Mouse (Mus musculus) neutrophil, adult 5-6 weeks (primary cell): ENCODE data around the gene Mprip. TPM values are rescaled to one million over a fixed set of nuclear protein-coding genes. Genes with fewer than 3 reads are reported as not detected.

Experiments used
- ATAC-seq: fragments of 151-379, 151-347 bp; 2 replicates; pipeline ENCODE4 v1.8.0; 2017; ENCODE audit warnings: mild to moderate bottlenecking, moderate TSS enrichment; ENCODE audit not compliant: insufficient number of reproducible peaks, poor library complexity, low FRiP score, severe bottlenecking; ENCODE audit errors: extremely low read depth
- total RNA-seq: library from RNA; stranded (forward); fragments of 200-1000 nt; gene quantifications from 2 replicates; pipeline ENCODE4 v1.2.3, GENCODE M21; 2017

Gene Mprip
- total RNA-seq, 1 experiment from 2014 or later = 72.9 TPM

DNA sequence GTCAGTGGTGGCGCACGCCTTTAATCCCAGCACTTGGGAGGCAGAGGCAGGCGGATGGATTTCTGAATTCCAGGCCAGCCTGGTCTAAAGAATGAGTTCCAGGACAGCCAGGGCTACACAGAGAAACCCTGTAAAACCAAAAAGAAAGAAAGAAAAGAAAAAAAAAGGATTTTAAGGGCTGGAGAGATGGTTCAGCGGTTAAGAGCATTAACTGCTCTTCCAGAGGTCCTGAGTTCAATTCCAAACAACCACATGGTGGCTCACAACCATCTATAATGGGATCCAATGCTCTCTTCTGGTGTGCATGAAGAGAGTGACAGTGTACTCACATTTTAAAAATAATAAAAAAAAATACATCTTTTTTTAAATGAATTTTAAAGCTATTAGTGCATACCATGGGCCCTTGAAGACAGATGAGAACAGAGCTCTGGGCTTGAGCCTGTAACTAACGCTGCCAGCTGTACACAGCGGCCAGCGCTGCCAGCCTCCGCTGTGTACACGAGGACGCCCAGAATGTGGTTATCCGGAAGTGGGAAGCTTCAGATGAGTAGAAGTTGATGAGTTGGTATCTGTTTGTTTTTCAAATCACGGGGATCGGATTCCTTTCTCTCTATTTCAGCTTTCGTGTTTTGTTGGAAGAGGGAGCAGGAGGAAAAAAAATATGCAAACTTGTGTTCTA lies 149.5 kb downstream of the Mprip start:
- ATAC-seq = no peak

DNA sequence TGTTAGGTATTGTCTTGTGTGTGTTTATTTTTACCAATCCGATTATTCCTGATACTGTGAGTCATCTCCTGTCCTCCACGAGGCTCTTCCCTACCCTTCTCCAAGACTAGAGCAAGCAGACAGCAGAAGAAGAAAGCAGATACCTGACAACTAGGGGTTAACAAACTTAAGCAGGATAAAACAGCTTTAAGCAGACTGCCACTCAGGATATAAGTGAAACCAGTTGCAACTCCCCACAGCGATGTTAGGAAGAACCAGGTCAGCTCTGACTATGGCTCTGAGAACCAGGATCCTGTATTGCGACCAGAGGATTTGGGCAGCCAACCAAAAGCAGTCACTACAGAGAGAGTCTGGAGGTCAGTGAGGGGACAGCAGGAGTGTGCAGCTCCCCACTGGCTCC lies 150.1 kb downstream of the Mprip start:
- no peak for ATAC-seq

DNA sequence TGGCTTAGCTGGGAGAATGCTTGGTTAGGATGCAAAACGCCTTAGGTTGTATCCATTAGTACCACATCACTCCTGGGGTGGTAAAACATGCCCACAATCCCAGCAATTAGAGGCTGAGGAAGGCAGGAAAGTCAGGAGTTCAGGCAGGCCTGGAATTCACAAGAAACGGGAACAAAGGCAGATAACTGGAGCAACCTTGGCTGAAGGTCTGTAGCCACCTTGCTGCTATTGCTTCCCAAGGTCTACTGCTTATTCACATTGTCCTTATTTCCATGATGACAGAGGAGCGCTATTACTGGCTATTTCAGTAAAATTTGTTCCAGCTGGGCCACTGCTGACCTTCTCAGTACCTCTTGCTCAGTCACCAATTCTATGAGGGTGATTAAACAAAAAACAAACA lies 152.2 kb downstream of the Mprip start:
- ATAC-seq = no peak

DNA sequence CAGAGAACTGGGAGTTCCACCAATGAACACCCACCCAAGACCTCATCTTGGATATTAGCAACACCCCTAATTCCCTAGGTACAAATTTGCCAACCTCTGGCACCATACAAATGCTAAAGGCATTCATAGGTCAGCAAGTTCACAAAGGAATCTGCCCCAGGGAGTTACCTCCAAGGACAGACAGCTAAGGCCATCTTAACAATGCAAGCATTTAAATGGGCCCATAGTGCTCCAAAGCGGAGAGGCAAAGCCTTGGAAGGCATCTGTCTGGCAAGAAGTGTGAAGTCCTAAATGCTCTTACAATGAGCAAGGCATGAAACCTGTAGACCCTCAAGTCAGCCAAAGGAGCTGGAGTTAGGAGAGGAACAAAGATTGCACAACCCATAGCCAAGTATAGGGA lies 153.2 kb downstream of the Mprip start:
- no peak for ATAC-seq

DNA sequence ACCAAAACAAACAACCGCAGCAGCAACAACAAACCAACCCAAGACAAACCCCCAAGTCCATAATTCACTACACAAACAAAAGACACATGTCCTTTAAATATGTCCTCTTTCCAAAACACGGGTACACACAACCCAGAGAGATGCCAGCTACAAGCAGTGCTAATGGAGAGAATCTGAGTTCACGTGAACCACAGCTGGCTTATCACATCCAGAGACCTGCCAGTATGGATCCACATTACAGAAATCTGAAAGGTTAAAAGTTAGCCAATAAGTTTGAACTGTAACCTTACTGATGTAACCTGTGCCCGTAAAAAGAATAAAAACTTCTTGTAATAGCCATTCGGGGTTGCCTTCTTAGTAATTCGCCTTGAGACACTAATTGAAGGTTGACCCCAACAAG lies 153.8 kb downstream of the Mprip start:
- ATAC-seq = no peak

DNA sequence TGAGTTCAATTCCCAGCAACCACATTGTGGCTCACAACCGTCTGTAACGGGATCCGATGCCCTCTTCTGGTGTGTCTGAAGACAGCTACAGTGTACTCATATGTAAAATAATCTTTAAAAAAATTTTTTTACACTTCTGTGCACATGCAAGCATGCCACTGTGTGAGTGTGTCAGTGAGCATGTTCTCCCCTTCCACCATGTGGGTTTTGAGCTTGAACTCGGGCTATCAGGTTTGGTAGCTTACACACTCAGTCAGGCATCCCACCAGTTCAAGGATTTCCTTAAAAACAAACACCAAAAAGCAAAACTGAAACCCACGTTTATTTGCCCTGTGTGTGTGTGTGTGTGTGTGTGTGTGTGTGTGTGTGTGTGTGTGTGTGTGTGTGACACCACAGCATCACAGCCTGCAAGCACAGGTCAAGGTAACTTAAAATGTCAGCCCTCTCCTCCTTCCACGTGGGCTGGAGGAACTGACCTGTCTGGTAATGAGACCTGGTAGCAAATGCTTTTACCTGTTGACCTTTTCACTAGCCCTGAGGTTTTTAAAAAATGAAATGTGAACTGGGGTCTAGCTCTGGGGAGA lies 154.5 kb downstream of the Mprip start:
- ATAC-seq = no peak

DNA sequence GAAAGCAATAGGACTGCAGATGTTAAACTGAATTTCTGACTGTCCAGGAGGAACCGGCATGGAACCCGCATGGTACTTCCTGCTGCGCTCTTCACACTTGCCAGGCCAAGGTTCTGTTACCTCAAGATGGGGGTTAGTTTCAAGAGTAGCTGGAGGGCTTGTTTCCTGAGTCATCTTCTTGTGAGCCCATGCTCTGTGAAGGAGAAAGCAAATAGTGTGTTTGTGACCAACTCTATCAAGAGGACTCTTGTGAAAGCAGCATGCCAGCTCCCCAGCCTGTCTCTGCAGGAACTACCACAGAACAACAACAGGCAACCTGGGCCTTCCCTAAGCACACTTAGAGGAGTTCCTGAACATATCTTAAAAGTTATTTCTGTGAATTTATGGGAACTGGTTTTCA lies 156.8 kb downstream of the Mprip start:
- no peak for ATAC-seq

DNA sequence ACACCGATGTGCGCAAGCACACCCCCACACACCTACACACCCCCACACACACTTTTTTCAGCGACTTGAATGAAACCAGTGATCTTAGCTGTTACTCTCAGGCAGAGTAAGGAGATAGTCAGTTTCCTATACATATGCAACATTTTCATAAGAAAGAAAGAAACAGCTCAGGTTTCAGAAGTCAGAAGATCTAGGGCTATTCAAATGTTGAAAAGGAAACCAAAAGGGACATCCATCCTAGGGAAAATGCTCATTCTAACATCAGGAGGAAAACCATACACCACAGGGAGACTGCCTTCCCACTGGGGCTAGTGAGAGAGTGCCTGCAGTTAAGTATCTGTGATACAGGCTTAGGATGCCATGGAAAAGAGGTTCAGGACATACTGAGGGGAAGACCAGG lies 160.5 kb downstream of the Mprip start:
- no peak for ATAC-seq

Other genes starting within 250 kb of the Mprip start
- 10.4 and 11.2 TPM in 2 replicates for gene Jmjd4, start 211.3 kb upstream of the Mprip start, total RNA-seq
- gene Snap47, start 210.1 kb upstream of the Mprip start, total RNA-seq = 6.3 and 6.9 TPM in 2 replicates
- gene Zfp867, start 188.8 kb upstream of the Mprip start, total RNA-seq = 2.7 and 4.4 TPM in 2 replicates
- 9.2 and 14.0 TPM in 2 replicates for gene Zkscan17, start 134.6 kb upstream of the Mprip start, total RNA-seq
- 146 and 152 TPM in 2 replicates for gene Nlrp3, start 119.7 kb upstream of the Mprip start, total RNA-seq
- not detected in 2 replicates for gene Olfr222, start 85.1 kb upstream of the Mprip start, total RNA-seq
- not detected in 2 replicates for gene Olfr223, start 68.0 kb upstream of the Mprip start, total RNA-seq
- 0.23 TPM in 1 of 2 replicates, not detected in the other for gene Pld6, start 126.3 kb downstream of the Mprip start, total RNA-seq
- 38.2 and 46.7 TPM in 2 replicates for gene Flcn, start 148.7 kb downstream of the Mprip start, total RNA-seq
- gene Nt5m, start 178.1 kb downstream of the Mprip start, total RNA-seq = 6.1 and 6.2 TPM in 2 replicates
- gene Cops3, start 178.5 kb downstream of the Mprip start, total RNA-seq = 77.3 and 105 TPM in 2 replicates